In genomic region chr3:16915389-16916071, GRCm38 (mm10) we compare ENCODE assay signal across 22 mouse cellular contexts.
"Had no signal": no experiment of that assay in that cellular context is flagged by ENCODE, and none has a peak within 500 bp of the region (broad histone marks: within the 10 kb centered on the region; RNA-seq: fewer than 3 reads in every experiment).

No protein-coding gene starts in this region.

- DNase-seq: kidney, adult 2 months; kidney, postnatal 25 days; lung, adult 18-20 months; lung, postnatal 10 days; lung, postnatal 36 days; retina, postnatal 1 day; right cerebral cortex, postnatal 25 days; spleen, adult 18-20 months; thymus, adult 18-20 months; thymus, postnatal 36 days had no signal

- H3K4me1 ChIP-seq: liver, embryonic 12.5 days; liver, embryonic 15.5 days; lung, embryonic 15.5 days; megakaryocyte, embryonic 14.5 days; midbrain, embryonic 10.5 days had no signal

- H3K9ac ChIP-seq: liver, embryonic 12.5 days; liver, embryonic 15.5 days; lung, embryonic 15.5 days; midbrain, embryonic 13.5 days; neural tube, embryonic 13.5 days had no signal

- H3K36me3 ChIP-seq: liver, embryonic 12.5 days; liver, embryonic 15.5 days; lung, embryonic 15.5 days; midbrain, embryonic 10.5 days; midbrain, embryonic 13.5 days; neural tube, embryonic 13.5 days had no signal

- H3K27me3 ChIP-seq: liver, embryonic 12.5 days; liver, embryonic 15.5 days; lung, embryonic 15.5 days; megakaryocyte, embryonic 14.5 days; midbrain, embryonic 13.5 days; neural tube, embryonic 13.5 days had no signal

- H3K27ac ChIP-seq: kidney, postnatal 0 days; layer of hippocampus, adult 2 months; liver, embryonic 12.5 days; liver, embryonic 15.5 days; lung, embryonic 15.5 days; midbrain, embryonic 10.5 days; midbrain, embryonic 13.5 days; neural tube, embryonic 13.5 days had no signal

- H3K4me2 ChIP-seq: liver, embryonic 12.5 days; liver, embryonic 15.5 days; lung, embryonic 15.5 days; midbrain, embryonic 13.5 days; neural tube, embryonic 13.5 days had no signal

- ATAC-seq: inflammation-experienced regulatory T-cells, adult 6 months; liver, embryonic 12.5 days; midbrain, embryonic 13.5 days; midbrain, embryonic 16.5 days had no signal

- H3K4me3 ChIP-seq: layer of hippocampus, adult 2 months; liver, embryonic 12.5 days; liver, embryonic 15.5 days; lung, embryonic 15.5 days; megakaryocyte, embryonic 14.5 days; midbrain, embryonic 10.5 days; midbrain, embryonic 13.5 days; myocyte; neural tube, embryonic 13.5 days had no signal

- H3K9me3 ChIP-seq: liver, embryonic 12.5 days; liver, embryonic 15.5 days; lung, embryonic 15.5 days; megakaryocyte, embryonic 14.5 days; midbrain, embryonic 10.5 days; midbrain, embryonic 13.5 days; neural tube, embryonic 13.5 days had no signal
